ENCODE assay signal across 8 mouse cellular contexts in the genomic region with DNA sequence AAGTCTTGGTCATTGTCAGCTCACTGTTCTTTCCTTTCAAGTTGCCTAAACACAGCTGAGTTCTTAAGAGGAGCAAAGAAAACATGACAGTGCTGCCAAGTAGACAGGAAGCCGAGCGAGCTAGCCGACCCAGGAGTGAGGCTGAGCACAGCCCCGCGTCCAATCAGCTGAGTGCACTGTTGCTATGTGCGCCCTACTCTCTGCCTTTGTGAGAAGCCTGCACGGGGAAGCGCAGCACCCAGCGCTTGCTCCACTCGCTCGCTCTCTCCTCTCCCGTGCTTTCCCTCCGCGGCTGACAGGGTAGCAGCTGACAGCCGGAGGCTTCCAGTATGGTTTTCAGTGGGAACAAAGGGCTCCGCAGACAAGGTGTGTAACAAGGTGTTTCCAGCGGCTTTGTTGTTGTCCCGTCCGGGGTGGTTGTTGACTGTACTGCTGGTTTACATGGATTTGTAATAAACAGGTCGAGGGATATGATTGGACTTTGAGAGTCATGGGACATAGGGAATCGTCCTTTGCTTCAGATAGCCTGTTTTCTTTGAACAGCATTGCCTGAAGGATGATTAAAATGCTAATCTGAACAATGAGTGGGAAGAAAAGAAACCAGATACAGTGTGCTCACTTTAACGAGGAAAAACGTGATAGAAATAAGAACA. TPM values are rescaled to one million over a fixed set of nuclear protein-coding genes. Genes with fewer than 3 reads are reported as not detected.
A peak's percentile ranks its signal among the peaks of the same experiment; 100 is the strongest.
DNase-seq lines count a peak whose midpoint lies in the region; ATAC-seq and TF ChIP-seq lines count a peak whose summit lies in the region.

No protein-coding gene starts in this region.

- peak overlapping the region; percentile 68 to 97 for H3K4me3 ChIP-seq in MEL (ENCODE audit: control insufficient read depth in 1 of 2, insufficient read depth in 1 of 2, low read depth in 2 of 2, low read length in 2 of 2)
- H3K4me3 ChIP-seq in lung, embryonic 14.5 days (ENCODE audit: low read depth, low read length) = peak overlapping the region; percentile 47

- peaks cover 0 to 9% of the 10 kb centered on the region in 2 experiments; a peak in 2 of 4 replicates for H3K36me3 ChIP-seq in MEL (ENCODE audit: control insufficient read depth in 1 of 2, insufficient read depth in 2 of 2, low read length in 2 of 2)
- no peaks in the 10 kb centered on the region for H3K36me3 ChIP-seq in lung, embryonic 14.5 days (ENCODE audit: insufficient read depth)

- no peaks in the 10 kb centered on the region for H3K79me2 ChIP-seq in MEL (ENCODE audit: control insufficient read depth, insufficient read depth, low read length, poor library complexity)

- H3K9ac ChIP-seq in MEL (ENCODE audit: control insufficient read depth, low read depth, low read length, poor library complexity, severe bottlenecking) = peak overlapping the region; percentile 77
- H3K9ac ChIP-seq in lung, embryonic 14.5 days = peak overlapping the region; percentile 58

- H3K4me1 ChIP-seq in MEL (ENCODE audit: control insufficient read depth in 1 of 2, insufficient read depth in 2 of 2, low read length in 2 of 2) = peaks cover 5 to 6% of the 10 kb centered on the region in 2 experiments; a peak in 2 of 4 replicates
- H3K4me1 ChIP-seq in lung, embryonic 14.5 days (ENCODE audit: insufficient read depth) = peaks cover 11% of the 10 kb centered on the region

- H3K27ac ChIP-seq in MEL (ENCODE audit: control insufficient read depth, low read depth, low read length) = peak overlapping the region; percentile 70
- H3K27ac ChIP-seq in lung, embryonic 14.5 days (ENCODE audit: low read depth) = peak overlapping the region; percentile 85

- peak overlapping the region; percentile 70 for H3K4me2 ChIP-seq in lung, embryonic 14.5 days

- under 1% methylated on average over 23 of the region's 23 CpGs for WGBS in lung, embryonic 14.5 days

- TF ChIP-seq CTCF in MEL (IDR thresholded peaks at IDR 0.05 in 2 of 3, conservative IDR thresholded peaks at IDR 0.05 in 1 of 3; ENCODE audit: control insufficient read depth in 1 of 3, insufficient read depth in 1 of 3, low read depth in 2 of 3, low read length in 3 of 3, poor library complexity in 1 of 3, severe bottlenecking in 1 of 3) = no peak
- TF ChIP-seq CTCF in lung, embryonic 14.5 days (IDR thresholded peaks at IDR 0.05; ENCODE audit: low read depth) = no peak

- no peaks in the 10 kb centered on the region for H3K9me3 ChIP-seq in MEL (replicated peaks; ENCODE audit: insufficient read depth, low read length)
- no peaks in the 10 kb centered on the region for H3K9me3 ChIP-seq in lung, embryonic 14.5 days (ENCODE audit: low read depth, low read length)

- DNase-seq in MEL (ENCODE audit: low read depth, low spot score) = peak; percentile 94
- peak; percentile 91 to 94 for DNase-seq in cerebellum, adult 18-20 months
- peak; percentile 92 to 94 for DNase-seq in layer of hippocampus, adult 8-10 months (ENCODE audit: low spot score in 2 of 2)
- peak; percentile 94 for DNase-seq in lung, embryonic 14.5 days
- peak; percentile 87 for DNase-seq in testis, postnatal 14 days (ENCODE audit: low spot score)

- peak; percentile 93 for ATAC-seq in frontal cortex, adult (ENCODE audit: low TSS enrichment)
- peak; percentile 99 to 100 for ATAC-seq in hematopoietic stem cell, adult 5-6 weeks (replicated peaks in 1 of 2; ENCODE audit: insufficient read depth in 1 of 2, low FRiP score in 2 of 2, low TSS enrichment in 1 of 2, low read depth in 1 of 2, poor library complexity in 2 of 2, severe bottlenecking in 2 of 2)
- ATAC-seq in lung, embryonic 14.5 days (ENCODE audit: insufficient read depth) = peak; percentile 100
- ATAC-seq in neutrophil, adult 5-6 weeks (ENCODE audit: extremely low read depth, insufficient number of reproducible peaks, low FRiP score, poor library complexity, severe bottlenecking) = peak; percentile 100

- no peak for TF ChIP-seq RAD21 in MEL (IDR thresholded peaks at IDR 0.05; ENCODE audit: low read depth, low read length)

- TF ChIP-seq POLR2A in MEL (IDR thresholded peaks at IDR 0.05; ENCODE audit: control insufficient read depth in 1 of 2, insufficient read depth in 1 of 2, low read depth in 1 of 2, low read length in 2 of 2, poor library complexity in 1 of 2) = peak in 1 of 2 experiments; percentile 58; a peak in 1 of 4 replicates

- H3K27me3 ChIP-seq in MEL (ENCODE audit: control insufficient read depth in 1 of 2, insufficient read depth in 2 of 2, low read length in 2 of 2) = no peaks in the 10 kb centered on the region
- H3K27me3 ChIP-seq in lung, embryonic 14.5 days (ENCODE audit: insufficient read depth, low read length) = no peaks in the 10 kb centered on the region

- TF ChIP-seq EP300 in MEL (IDR thresholded peaks at IDR 0.05; ENCODE audit: low read depth in 1 of 2, low read length in 2 of 2) = no peak

TF ChIP-seq in MEL, 35 proteins besides CTCF, POLR2A, EP300 and RAD21:
- peak; percentile 15; the same call in 1 of the 2 replicates for TF ChIP-seq USF1 (IDR thresholded peaks at IDR 0.05; ENCODE audit: low read depth, low read length)
- no peak; the same call in 1 of the 2 replicates for TF ChIP-seq MAX (IDR thresholded peaks at IDR 0.05; ENCODE audit: low read length)
- no peak for TF ChIP-seq JUND (IDR thresholded peaks at IDR 0.05; ENCODE audit: low read depth, low read length)
- no peak for TF ChIP-seq ZKSCAN1 (IDR thresholded peaks at IDR 0.05; ENCODE audit: low read depth, low read length)
- 0 out of 2 replicates have a peak, but pooled peaks have one; percentile 9 for TF ChIP-seq BHLHE40 (IDR thresholded peaks at IDR 0.05; ENCODE audit: borderline replicate concordance, low read depth, low read length)
- no peak for TF ChIP-seq POLR2AphosphoS5 (IDR thresholded peaks at IDR 0.05; ENCODE audit: borderline replicate concordance, low read depth, low read length)
- peak; percentile 83 for TF ChIP-seq MXI1 (IDR thresholded peaks at IDR 0.05; ENCODE audit: low read depth, low read length)
- TF ChIP-seq CHD1 (IDR thresholded peaks at IDR 0.05; ENCODE audit: low read depth, low read length) = no peak
- no peak for TF ChIP-seq TAL1 (IDR thresholded peaks at IDR 0.05; ENCODE audit: low read length)
- no peak for TF ChIP-seq E2F4 (IDR thresholded peaks at IDR 0.05; ENCODE audit: borderline replicate concordance, low read depth, low read length)
- TF ChIP-seq MAZ (IDR thresholded peaks at IDR 0.05; ENCODE audit: low read depth, low read length) = no peak
- TF ChIP-seq NELFE (IDR thresholded peaks at IDR 0.05; ENCODE audit: low read depth, low read length) = peak; percentile 35; the same call in 1 of the 2 replicates
- TF ChIP-seq MEF2A (IDR thresholded peaks at IDR 0.05; ENCODE audit: extremely low read depth, insufficient replicate concordance, low read depth, low read length, poor library complexity, severe bottlenecking) = no peak
- no peak for TF ChIP-seq USF2 (IDR thresholded peaks at IDR 0.05; ENCODE audit: borderline replicate concordance in 1 of 2, insufficient read depth in 1 of 2, low read depth in 1 of 2, low read length in 2 of 2)
- TF ChIP-seq TCF12 (IDR thresholded peaks at IDR 0.05; ENCODE audit: low read depth, low read length) = peak; percentile 43; the same call in 1 of the 2 replicates
- TF ChIP-seq ETS1 (IDR thresholded peaks at IDR 0.05; ENCODE audit: low read depth, low read length) = peak; percentile 62
- TF ChIP-seq SMC3 (IDR thresholded peaks at IDR 0.05; ENCODE audit: low read depth, low read length) = no peak; the same call in 1 of the 2 replicates
- TF ChIP-seq MYB (IDR thresholded peaks at IDR 0.05; ENCODE audit: low read depth, low read length) = no peak
- no peak for TF ChIP-seq ZC3H11A (IDR thresholded peaks at IDR 0.05; ENCODE audit: low read depth, low read length)
- peak; percentile 45; the same call in 1 of the 2 replicates for TF ChIP-seq ELF1 (IDR thresholded peaks at IDR 0.05; ENCODE audit: low read depth, low read length)
- peak; percentile 38; the same call in 1 of the 2 replicates for TF ChIP-seq NRF1 (IDR thresholded peaks at IDR 0.05; ENCODE audit: insufficient read depth, low read depth, low read length, poor library complexity, severe bottlenecking)
- TF ChIP-seq TBP (IDR thresholded peaks at IDR 0.05; ENCODE audit: low read depth, low read length) = peak; percentile 41; the same call in 1 of the 2 replicates
- TF ChIP-seq RCOR1 (IDR thresholded peaks at IDR 0.05; ENCODE audit: low read depth, low read length) = no peak
- no peak for TF ChIP-seq POLR2AphosphoS2 (IDR thresholded peaks at IDR 0.05; ENCODE audit: low read length)
- 0 out of 2 replicates have a peak, but pooled peaks have one; percentile 52 for TF ChIP-seq ZMIZ1 (IDR thresholded peaks at IDR 0.05; ENCODE audit: low read depth, low read length)
- TF ChIP-seq KAT2A (conservative IDR thresholded peaks at IDR 0.05; ENCODE audit: low read depth, low read length) = no peak
- TF ChIP-seq SIN3A (IDR thresholded peaks at IDR 0.05; ENCODE audit: low read length) = peak; percentile 85
- no peak for TF ChIP-seq ZNF384 (IDR thresholded peaks at IDR 0.05; ENCODE audit: low read depth, low read length)
- TF ChIP-seq UBTF (IDR thresholded peaks at IDR 0.05; ENCODE audit: borderline replicate concordance, insufficient read depth, low read depth, low read length) = no peak

RNA-seq across cellular contexts. Expression of gene Fam214a, which starts 23.4 kb away (rescaled TPM):
- 2.3 and 2.4 TPM in 2 replicates for total RNA-seq in MEL (2012; rRNA removed)
- 1 to 10 TPM in 1 of 2 experiments, not detected in 1; 3.9 TPM for polyA plus RNA-seq in MEL (2012; ENCODE audit: insufficient read depth in 1 of 2, insufficient read length in 2 of 2, low read depth in 1 of 2, low replicate concordance in 2 of 2, missing spikeins in 1 of 2)
- total RNA-seq in hematopoietic stem cell, adult 5-6 weeks (2017) = 29.0 and 36.5 TPM in 2 replicates
- 10 to 100 TPM; 41.4 to 54.5 (median 46.0) TPM for total RNA-seq in layer of hippocampus, adult 8-10 months (2022)
- 8.9 and 9.9 TPM in 2 replicates for polyA plus RNA-seq in lung, embryonic 14.5 days (2014; fragmentation: Nextera tagmentation; extraction: Ambion mirVana)
- 86.2 and 101 TPM in 2 replicates for total RNA-seq in neutrophil, adult 5-6 weeks (2017)

Comparison
In these comparisons a context has a peak if more than half of its experiments do, and no peak if none do; other contexts are left out.
1. Peak in every context shown above with its lines: DNase-seq, ATAC-seq, H3K4me3 ChIP-seq and H3K27ac ChIP-seq.